Mouse (Mus musculus) cerebellum, adult 9-11 months (tissue): ENCODE measurements around the gene Rbm26.

ENCODE experiments used
- DNase-seq: peaks from one replicate; pipeline ENCODE4 v3.0.0; 2022

The Rbm26 gene

DNA sequence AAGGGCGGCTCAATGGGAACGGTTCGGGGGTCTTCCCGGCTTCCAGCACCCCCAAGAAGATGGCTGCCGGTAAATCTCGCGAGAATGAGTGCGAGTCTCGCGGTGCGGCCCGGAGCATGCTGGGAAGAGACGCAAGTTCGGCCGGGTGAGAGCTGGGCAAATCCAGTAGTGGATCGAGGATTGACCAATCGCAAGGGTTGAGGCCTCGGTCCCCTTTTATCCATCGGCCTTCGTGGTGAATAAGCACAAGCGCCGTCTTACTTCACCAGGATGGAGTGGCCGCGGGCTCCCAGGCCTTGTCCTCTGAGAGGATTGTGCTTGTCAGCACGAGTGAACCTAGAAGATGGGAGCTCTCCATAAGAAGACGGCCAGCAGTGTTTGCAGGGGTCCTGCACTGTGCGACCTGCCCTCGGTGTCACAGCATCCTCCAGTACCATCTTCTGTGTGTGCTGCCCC is at the start of gene Rbm26:
Gene Rbm26 (minus strand): TSS at position 90 of the 456 bp plus-strand sequence.
- peak; percentile 95 for DNase-seq

DNA sequence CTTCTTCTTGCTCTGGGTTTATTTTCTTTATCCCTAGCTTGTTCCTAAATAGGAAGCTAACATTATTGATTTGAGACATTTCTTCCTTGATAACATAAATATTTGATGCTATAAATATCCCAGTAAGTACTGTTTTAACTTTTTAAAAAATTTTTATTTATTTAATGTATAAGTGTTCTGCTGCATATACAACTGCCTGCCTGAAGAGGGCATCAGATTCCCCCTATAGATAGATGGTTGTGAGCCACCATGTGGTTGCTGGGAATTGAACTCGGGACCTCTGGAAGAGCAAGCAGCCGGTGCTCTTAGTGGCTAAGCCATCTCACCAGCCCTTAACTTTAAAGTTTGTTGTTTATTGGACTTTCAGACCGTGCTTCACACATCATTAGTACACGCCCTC is 48.7 kb upstream of the Rbm26 start:
- DNase-seq: no peak

DNA sequence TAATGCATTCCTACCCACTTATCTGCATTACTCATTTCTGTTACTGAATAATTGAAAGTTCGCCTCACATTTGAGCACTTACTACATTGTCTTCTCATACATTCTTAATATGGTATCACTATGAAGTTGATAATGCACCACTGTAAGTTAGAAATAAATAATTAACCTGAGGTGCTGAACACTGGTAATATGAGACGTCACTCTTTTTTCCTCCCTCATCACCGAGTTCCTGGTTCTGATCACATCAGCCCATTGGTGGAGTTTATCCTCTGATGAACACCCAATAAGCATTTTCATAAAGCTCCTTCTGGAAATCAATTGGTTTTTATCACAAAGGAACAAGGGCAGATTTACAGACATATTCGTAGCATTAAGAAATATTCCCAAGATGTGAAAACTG is 45.1 kb upstream of the Rbm26 start:
- no peak for DNase-seq

DNA sequence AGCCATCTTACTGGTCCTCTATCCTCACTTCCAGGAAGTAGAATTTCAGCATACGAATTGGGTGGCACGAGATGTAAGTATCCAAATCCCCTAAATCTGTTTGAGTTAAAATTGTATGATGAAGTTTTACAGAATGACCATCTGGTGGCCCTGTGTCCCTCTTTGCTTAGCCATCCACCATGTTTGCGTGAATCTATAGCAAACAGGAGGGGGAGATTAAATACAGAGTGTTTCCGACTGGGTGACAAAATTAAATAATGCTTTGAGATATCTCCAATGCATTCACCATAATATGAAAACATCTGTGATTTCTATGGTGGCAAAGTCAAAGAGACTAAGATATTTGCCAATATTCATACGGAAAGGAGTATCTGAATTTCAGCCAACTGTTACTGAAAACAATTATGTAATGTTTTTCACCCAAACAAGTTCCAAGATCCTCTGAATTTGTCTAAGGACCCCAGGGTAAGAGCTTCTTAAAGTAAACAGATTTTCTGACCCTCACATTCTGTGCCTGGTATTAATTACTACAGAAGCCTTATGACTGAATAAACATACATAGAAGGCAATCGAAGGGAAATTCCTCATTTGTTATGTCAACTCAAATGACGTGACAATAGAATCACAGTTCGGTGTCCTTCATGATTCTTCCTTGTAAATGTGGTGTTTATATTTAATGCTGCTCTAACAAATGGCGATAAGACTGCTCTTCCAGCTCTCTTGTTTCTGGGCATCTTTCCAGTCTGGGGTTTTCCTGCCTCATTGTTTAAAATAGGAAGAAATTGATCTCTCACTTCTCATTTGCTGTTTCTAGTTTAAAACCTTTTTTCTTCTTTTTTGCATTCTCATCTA is 42.6 kb upstream of the Rbm26 start:
- DNase-seq: no peak

DNA sequence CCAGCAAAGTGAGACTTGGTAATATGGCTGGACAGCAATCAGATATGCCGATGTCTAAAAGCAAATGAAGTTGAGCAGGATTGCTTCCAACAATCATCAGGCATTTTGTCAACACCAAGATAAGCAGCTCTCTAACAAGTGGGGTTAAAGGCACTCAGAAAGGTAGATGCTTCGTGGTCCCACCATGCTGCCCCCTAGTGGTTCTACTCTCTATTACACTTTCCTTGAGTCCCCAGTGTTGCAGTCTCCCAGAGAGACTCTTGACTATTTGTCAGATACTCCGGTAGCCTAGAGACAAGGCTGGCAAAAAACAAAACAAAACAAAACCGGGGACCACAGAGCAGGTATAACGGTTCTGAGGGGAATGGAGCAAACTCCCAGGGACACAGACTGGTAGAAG is 21.3 kb upstream of the Rbm26 start:
- DNase-seq: no peak

DNA sequence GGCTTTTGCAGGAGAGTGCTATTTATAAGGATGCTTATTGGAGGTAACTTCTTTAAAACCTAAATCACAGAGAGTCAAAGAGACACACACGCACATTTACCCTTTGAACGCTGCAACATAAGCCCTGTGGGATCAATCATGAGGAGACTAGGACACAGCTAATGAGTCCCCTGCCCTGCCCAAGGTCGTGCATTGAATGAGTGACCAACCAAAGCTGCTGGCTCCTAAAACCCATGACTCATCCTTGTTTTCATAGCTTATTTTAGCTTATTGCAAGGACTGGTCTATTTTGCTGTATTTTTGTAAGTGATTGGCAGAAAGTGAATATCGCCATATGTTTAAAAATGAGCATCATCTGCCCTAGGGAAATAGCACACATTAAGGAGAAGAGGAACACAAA is 17.6 kb upstream of the Rbm26 start:
- no peak for DNase-seq

DNA sequence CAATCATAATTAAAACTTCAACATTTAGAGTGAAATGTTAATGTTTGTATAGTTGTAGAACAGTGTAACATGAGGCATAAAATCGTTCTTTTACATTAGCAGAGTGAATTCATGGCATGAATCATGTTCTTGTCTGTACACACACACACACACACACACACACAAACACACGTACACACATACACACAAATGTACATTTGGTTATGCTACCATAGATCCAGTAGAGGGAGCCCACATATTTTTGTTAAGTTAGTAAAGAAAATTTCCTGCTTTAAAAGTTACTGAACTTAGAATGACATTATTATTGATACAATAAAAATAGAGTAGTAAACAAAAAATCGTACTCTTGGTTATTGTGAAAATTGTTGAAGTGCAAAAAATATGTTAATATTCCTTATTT is 7.7 kb upstream of the Rbm26 start:
- DNase-seq: no peak

DNA sequence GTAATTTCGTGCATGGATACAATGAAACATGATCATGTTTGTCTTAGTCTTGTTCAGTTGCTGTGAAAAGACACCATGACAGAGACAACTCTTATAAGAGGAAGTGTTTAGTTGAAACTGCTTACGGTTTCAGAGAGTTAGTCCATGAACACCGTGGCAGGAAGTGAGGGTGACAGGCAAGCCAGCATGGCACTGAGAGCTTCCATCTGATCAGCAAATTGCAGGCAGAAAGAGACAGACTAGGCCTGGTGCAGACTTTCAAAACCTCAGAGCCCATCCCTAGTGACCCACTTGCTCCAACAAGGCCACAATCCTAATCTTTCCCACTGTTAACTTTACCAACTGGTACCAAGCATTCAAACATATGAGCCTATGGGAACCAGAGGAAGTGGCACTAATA is 5.7 kb upstream of the Rbm26 start:
- no peak for DNase-seq

DNA sequence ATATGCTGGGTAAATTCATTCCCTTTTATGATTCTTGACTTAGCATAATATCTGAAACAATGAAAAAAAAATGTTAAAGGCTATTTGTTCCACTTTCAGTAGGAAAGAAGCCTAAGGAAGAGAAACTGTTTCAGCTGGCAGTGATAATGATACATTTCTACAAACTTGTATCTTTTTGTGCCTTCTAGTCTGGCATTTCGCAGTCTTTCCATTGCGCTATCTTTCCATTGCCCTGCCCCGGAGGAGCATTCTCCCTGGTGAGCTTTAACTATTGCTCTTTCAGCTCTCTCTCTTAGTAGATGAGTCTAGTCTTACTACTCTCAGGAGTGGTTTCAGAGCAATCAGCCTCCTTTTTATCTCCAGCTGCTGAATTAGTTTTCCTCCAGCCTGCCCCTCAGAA is 2.6 kb upstream of the Rbm26 start:
- no peak for DNase-seq

DNA sequence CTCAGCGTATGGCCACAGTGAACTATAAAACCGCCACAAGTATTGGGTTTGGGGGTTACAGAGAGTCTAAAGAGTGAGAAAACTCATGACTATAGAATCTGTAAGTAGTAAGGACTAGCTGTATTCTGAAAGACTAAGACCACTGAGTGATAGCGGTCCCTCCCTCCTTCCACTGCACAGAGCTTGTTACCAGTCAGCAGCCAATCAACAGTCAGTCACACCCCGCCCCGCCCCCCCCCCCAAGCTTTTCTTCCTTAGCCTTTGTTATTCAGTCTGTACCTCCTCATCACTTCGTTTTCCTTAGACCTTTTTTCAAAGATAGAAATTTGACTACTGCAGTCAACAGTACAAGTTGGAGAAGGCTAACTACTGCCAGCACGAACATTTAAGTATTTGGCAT is 1.9 kb upstream of the Rbm26 start:
- DNase-seq: no peak

DNA sequence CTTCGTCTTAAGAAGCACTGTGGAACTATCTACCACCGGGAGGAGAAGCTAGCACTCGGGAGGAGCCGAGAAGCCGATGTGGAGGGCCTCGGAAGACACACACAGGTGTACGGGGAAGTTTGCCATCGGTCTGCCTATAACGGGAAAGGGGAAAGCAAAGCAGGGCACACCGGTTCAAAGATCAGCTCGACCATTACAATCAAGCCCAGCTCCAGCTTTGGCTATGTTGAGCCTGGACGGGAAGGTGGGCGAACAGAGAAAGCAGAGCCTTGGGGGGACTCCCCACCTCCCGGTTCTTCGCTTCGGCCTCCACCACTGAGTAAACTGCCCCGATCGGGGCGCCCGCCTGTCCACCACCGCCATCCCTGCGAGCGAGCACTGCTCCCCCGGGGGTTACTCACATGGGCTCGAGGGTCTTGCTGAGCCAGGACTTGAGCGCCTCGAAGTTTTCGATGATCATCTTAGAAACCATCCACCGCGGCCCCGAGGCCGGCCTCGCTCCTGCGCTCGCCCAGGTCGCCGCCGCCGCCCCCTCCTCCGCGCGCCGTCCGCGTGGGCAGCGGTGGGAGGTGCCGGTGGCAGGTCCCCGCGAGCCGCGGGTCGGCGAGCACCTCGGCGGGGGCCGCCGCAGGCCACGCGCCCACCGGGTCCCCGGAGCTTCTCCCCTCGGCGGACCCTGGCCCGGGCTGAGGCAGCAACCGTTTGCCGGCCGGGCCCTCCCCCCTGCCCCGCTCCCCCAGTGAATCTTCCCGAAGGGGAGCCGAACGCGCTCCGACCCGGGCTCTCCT is 552 bp downstream of the Rbm26 start:
- peak; percentile 57 for DNase-seq

DNA sequence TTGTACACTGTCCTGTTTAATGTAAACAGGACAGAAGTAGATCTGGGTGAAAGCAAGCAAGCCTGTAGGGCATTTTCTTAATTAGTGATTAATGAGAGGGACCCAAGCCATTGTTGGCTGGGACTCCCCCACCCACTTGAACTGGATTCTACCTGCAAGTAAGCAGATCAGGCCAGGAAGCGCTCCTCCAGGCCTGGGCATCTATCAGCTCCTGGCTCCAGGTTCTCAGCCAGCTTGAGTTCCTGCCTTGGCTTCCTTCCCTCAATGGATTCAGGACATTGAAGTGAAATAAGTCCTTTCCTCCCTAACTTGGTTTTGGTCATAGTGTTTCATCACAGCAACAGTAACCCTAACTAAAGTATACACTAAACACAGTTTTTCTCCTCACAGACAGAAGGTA is 9.9 kb downstream of the Rbm26 start:
- DNase-seq: peak; percentile 37

DNA sequence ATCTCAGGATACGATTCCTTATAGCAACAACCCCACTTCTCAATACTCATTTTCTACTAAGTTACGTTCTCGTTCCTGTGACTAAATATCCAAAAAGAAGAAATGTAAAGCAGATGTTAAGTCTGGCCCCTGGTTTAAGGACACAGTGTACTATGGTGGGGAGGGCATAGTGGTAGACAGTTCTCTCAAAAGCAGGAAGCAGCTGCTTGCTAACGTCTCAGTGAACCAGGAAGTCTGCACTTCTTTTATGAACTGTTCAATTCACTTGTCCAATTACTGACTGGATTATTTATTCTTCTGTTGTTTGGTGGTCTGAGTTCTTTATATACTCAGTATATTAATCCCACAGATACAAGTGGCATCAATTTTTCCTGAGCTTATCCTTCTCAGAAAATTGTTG is 12.3 kb downstream of the Rbm26 start:
- DNase-seq: no peak

DNA sequence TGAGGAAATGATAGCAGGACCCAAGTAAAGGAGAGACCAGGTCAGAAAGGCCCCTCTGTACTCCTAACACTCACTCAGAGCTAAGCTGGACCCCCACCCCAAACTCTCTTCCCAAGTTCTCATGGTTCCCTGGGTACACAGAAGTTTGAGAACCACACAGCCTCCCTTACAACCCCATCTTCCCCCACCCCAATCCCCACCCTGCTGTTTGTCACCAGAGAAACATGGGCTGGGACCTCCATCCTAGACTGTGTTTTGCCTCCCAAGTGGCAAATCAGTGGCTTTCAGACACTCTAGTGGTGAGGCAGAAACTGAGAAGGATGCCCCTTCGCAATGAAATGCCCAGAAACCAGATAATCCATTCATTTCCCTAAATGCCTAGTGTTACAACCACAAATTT is 15.8 kb downstream of the Rbm26 start:
- DNase-seq: no peak

DNA sequence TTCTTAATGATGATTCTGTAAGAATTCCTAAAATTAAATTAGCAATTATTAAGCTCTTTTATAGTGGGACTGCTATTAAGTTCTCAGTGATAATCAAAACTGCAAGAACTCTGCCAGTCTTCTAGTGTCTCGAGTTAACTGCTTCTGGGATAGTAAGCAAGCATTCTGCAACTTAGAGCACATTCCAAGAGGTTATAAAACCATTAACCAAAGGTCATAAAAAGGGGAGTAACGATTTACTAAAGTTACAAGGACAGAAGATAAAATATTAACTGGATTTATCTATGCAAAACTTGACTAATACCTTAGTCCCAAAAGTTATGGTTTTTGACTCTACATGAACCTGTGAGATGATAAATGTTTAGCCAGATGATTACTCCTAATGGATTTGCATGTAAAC is 18.6 kb downstream of the Rbm26 start:
- no peak for DNase-seq

DNA sequence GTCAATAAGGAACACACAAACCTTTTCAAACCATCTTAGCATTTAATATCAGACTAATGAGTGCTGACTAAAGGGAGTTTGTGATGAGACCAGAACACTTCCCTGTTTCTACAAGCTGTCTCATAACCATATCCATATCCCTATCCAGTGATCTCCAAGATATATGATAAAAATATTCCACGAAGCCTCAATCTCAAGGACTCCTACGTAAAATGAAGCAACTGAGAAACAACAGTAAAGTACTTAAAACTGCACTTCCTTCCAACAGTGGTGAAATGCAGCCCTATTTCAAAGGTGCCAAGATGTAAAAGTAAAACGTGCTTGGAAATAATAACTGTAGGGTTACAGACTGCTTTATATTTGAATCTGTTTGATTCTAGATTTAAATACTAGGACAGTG is 43.1 kb downstream of the Rbm26 start:
- DNase-seq: no peak

DNA sequence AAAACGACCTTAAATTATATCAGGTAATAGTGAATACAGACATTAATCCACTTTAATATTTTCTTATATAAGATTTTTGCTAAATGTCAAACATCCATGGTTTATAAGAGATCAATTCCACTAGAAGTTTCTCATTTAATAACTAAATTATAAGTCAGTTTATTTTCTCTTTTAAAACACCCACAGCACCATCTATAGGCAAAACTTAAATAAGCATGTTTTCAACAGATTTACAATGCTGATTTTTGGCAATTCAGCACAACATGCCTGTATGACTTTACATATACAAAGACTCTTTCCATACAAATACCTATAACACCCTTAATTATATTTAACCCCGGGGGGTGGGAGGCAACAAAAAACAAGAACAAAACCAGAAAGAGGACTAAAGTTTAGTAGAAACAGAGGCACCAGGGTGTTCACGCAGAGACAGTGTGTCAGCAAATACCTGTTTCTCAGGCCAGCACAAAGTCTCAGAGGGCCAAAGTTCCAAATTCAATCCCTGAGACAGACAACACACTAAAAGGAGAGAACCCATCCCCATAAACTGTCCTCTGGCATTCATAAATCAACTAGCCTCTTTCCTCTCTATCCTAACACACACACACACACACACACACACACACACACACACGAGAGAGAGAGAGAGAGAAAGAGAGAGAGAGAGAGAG is 49.3 kb downstream of the Rbm26 start:
- DNase-seq: no peak

DNA sequence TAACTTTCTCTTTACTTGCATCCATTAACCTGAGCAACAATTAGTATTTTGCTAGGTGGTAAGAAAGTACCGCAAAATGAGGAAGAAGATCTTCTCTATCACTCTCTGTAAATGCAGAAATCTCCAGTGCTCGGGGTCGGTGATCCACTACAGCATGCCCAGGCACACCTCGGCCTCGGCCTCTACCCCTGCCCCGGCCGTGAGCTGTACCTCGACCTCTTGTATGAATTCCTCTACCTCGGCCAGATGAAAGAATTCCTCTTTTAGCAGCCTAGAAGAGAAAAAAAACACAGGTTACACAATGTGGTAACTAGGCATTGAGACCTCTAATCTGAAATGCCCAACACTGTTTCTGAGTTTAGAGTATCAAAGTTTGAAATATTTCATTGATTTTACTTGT is 52.6 kb downstream of the Rbm26 start:
- DNase-seq: no peak

DNA sequence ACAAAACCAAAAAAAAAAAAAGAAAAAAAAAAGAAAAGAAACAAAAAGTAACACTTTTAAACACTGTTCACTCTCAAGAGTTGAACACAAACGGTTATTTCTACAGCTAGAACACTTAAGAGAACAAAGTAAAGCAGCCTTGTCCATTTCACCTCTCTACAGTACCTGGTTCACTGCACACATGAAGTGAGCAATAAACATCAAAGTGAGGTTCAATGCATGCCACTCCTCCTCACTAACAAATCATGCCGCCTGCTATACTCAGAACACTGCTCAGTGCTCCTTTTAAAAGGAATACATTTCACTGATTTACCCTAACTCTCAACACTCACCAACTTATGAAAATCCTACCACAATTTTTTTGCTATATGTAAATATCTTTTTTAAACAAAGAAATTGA is 61.7 kb downstream of the Rbm26 start:
- DNase-seq: no peak

DNA sequence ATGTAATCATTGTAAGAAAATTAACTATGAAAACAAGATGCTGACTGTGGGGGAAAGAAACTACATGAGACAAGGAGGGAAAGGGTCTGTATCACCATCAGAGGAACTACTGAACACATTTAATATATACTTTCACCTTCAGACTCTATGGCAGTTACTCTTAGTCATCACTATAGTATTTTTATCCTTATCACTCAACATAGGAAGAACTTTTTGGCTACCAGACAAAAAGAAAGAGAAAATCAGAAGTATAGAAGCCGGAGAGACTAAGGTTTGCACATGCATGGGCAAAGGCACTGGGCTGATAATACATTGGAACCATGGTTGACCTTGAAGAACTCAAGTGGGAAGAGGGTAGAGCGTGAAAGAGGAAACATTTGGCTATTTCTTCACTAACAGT is 70.9 kb downstream of the Rbm26 start:
- no peak for DNase-seq

DNA sequence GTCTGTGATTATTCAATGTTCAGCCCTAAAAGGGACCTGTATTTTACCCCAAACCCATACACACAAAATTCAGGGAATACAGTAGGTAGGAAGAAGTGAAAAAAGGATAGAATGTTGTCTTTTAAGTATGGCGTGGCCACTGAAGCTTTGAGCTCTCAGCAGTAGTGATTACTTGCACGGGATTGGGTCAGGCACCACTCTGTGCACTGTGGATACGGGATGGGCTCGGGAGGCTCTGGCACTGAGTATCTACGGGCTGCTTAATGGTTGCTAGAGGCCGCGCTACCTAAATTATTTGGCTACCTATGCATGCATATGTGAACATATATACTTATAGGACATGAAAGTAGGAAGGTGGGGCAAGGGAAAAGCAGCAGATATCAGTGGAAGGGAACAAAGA is 78.3 kb downstream of the Rbm26 start:
- DNase-seq: no peak

DNA sequence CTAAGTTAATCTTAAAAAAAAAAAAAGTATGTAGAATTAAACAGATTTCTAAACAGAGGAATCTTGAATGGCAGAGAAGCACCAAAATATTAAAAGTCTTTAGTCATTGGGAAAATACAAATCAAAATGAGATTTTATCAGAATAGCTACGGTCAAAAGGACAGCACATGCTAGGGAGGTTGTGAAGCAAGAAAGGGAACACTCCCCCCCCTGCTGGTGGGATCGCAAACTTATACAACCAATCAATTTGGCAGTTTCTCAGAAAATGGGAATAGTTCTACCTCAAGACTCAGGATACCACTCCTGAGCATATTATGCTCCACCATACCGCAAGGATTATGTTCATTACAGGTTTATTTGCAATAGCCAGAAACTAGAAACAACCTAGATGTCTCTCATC is 80.9 kb downstream of the Rbm26 start:
- DNase-seq: no peak

DNA sequence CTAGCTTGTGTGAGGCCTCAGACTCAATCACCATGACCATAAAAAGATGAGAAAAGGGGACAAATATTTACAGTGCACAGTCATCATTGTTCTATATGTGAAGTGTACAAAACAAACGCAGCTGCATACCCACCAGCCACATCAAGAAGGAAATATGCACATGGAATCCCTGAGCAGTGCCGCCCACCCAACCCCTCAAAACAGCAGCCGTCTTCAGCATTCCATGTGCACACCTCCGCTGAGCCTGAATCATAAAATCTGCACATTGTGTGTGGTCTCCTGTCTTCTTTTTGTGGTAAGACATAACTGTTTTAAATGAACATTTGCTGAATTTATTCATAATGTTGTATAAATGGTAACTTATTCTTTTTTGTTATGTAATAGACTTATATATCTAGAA is 90.1 kb downstream of the Rbm26 start:
- no peak for DNase-seq
